Mouse (Mus musculus) C2C12 (cell line): ENCODE results near the gene F5.

Experiments used
- CTCF ChIP-seq: IDR thresholded peaks from one replicate; pipeline ENCODE4 v1.5.1; 2011; ENCODE audit not compliant: control insufficient read depth, insufficient read depth, insufficient read length
- MYOG ChIP-seq: IDR thresholded peaks from one replicate; pipeline ENCODE4 v1.6.1; 2011; ENCODE audit not compliant: control insufficient read depth, insufficient read length; ENCODE audit errors: extremely low read depth

DNA sequence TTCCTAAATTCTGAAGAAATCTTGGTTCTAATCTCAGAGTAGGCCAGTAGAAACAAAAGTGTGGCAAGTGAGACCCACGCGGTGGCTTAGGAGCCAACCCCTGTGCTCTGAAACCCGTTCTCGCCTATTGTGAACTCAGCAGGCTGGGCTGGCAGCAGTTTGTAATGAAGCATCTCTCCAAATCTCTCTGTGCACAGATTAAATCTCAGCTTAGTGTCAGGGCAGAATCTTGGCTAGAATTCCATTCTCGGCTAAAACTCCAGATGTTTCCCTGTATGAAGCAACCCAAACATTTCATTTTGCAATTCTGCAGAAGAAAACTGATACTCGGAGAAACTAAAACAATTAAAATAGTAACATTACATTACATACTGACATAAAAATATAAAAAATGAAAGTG, 63.9 kb downstream of the F5 start:
- no peak for TF ChIP-seq CTCF
- TF ChIP-seq MYOG: no peak
